Mouse (Mus musculus) cerebellum, adult 2 months (tissue): Measurements from ENCODE around the gene Gm11273. TPM values are rescaled to one million over a fixed set of nuclear protein-coding genes. Genes with fewer than 3 reads are reported as not detected.
"Not testable (repeated sequence)": the region's sequence is repeated elsewhere in the genome, so short reads cannot be mapped to it uniquely, and the experiment has no call there.

Experiments
- DNase-seq, 2 experiments: peaks; one replicate each; pipeline ENCODE4 v3.0.0; 2021
- H3K27ac ChIP-seq: fragments of 200-500 bp; 2 replicates; pipeline ENCODE4 v1.5.1; 2012; ENCODE audit warnings: low read length, control low read depth, inconsistent platforms; ENCODE audit not compliant: insufficient read depth
- H3K27me3 ChIP-seq: fragments of 200-500 bp; 2 replicates; pipeline ENCODE4 v1.6.1; 2012; ENCODE audit warnings: inconsistent platforms, mild to moderate bottlenecking, low read length, moderate library complexity; ENCODE audit not compliant: control insufficient read depth, insufficient read depth
- H3K4me1 ChIP-seq: fragments of 200-500 bp; 2 replicates; pipeline ENCODE4 v1.6.1; 2011; ENCODE audit warnings: low read length; ENCODE audit not compliant: control insufficient read depth, insufficient read depth
- H3K4me3 ChIP-seq: fragments of 200-500 bp; replicated peaks from 2 replicates; pipeline ENCODE3; 2011; ENCODE audit warnings: mild to moderate bottlenecking, low read depth, low read length, control low read depth; ENCODE audit not compliant: insufficient read depth
- CTCF ChIP-seq: fragments of 200-500 bp; IDR thresholded peaks from 2 replicates; pipeline ENCODE4 v1.5.1; 2011; ENCODE audit warnings: low read depth, mild to moderate bottlenecking, control low read depth, low read length, moderate library complexity, borderline replicate concordance; ENCODE audit not compliant: insufficient read depth
- POLR2A ChIP-seq: fragments of 200-500 bp; IDR thresholded peaks from 2 replicates; pipeline ENCODE4 v1.6.1; 2011; ENCODE audit warnings: low read length, control low read depth, borderline replicate concordance; ENCODE audit not compliant: insufficient read depth
- WGBS: fragments of 180-500 bp; shearing (Covaris S2); methylation state at CpG from one replicate; pipeline ENCODE4 v1.1.7; 2018; 5-methylcytosine and 5-hydroxymethylcytosine counted together
- polyA plus RNA-seq: library from polyadenylated mRNA; depleted of rRNA; stranded (reverse); fragments of >200 nt; gene quantifications from 2 replicates; pipeline ENCODE4 v1.2.3, GENCODE M21; 2012; rRNA removed

Gm11273 gene
- polyA plus RNA-seq, 1 experiment = 29.8 TPM

DNA sequence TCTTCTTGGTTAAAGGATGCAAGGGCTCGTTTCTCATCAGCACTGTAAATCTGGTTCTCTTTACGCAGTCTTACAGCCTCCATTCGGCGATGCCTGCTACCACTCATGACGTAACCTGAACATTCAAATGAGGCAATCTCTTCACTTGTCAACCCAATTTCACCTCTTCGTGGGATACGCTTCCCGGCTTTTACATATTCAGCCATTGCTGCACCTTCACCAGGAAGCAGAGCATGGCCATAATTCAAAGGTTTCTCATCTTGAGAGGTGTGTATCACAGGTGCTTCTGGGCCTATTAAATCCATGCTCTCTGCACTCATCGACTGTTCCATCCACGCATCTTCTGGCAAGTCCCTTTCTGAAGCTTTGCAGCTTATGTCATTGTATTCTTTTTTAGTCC is 33.9 kb downstream of the Gm11273 start:
- no peak for DNase-seq
- TF ChIP-seq CTCF (no peak), POLR2A (no peak)
- 90% methylated on average over 10 of the region's 10 CpGs for WGBS
- Histone ChIP-seq H3K27ac (no peak overlapping the region), H3K4me3 (no peak overlapping the region), H3K4me1 (no peaks in the 10 kb centered on the region), H3K27me3 (no peaks in the 10 kb centered on the region; the same call in 1 of the 2 replicates)

DNA sequence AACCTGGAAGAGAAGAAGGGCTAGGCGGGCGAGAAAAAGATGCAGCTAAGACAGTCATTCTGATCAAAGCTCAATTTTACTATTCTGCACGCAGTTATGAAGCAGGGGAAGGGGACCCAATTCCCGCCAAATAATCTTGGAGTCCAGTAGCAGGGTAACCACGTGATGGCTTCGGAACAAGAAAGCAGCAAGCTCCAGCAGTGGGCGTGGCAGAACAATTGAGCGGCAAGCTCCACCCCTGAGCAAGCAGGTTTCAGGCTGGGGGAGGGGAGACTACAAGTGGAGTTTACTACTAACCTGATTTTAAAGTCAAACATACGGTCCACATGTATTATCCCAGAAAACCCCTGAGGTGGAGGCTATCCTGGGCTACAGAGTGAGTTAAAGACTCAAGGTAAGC is 38.7 kb downstream of the Gm11273 start:
- DNase-seq, H3K4me1 ChIP-seq, H3K27ac ChIP-seq, H3K4me3 ChIP-seq, H3K27me3 ChIP-seq: not testable (repeated sequence)
- WGBS = 48% methylated on average over 9 of the region's 9 CpGs

- DNase-seq = no peak
- no peak overlapping the region for H3K4me3 ChIP-seq
- no peak overlapping the region for H3K27ac ChIP-seq
- TF ChIP-seq CTCF (no peak), POLR2A (no peak)
- no peaks in the 10 kb centered on the region for H3K27me3 ChIP-seq
- WGBS = 13% methylated on average over 4 of the region's 4 CpGs
- peaks cover 4% of the 10 kb centered on the region for H3K4me1 ChIP-seq
Measured at GRCm38 (mm10) chr13:21456347-21456746, 44.9 kb downstream of the Gm11273 start.

DNA sequence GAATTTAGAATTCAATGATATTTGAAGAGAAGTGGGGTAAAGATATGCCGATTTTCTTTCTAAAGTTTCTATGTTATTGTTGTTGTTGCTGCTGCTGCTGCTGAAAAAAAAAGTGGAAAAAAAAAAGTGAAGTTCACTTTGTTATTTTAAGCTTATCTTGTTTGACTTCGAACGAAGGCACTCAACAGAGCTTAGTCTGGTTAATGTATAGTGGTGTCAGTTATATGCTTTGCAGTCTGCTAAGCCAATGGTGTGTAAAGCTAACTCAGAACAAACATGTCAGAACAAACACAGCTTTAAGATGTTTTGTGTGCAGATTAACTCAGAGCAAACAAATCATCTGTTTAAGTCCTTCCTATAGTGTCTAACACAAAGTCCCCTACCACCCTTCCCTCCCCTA is 47.1 kb downstream of the Gm11273 start:
- 97% methylated on average over 3 of the region's 3 CpGs for WGBS
- peaks cover 4% of the 10 kb centered on the region for H3K4me1 ChIP-seq
- no peak overlapping the region for H3K27ac ChIP-seq
- DNase-seq = no peak
- H3K27me3 ChIP-seq = no peaks in the 10 kb centered on the region
- TF ChIP-seq POLR2A (no peak), CTCF (no peak)
- no peak overlapping the region for H3K4me3 ChIP-seq

DNA sequence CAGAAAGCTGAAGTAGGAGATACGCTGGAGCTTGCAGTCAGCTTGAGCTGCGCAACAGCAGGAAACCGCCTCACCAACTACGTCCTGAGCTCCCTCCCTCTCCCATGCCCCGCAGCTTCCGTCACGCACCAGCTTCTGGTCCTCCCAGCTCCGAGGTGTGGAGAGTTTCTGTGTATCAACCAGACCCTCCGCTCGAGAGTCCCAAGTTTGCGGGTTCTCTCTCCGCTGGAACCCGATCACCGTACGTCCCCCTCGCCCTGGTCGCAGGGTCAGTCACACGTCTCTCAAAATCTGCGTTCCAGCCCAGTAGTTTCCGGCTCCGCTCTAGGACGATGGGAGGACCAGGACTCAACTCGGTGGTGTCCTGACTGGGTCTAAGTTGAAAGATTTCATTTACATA is 47.8 kb downstream of the Gm11273 start, which contains the start of gene Zscan26:
Zscan26 (minus strand) TSS at position 282 of the 400 bp plus-strand sequence.
- WGBS = under 1% methylated on average over 23 of the region's 23 CpGs
- Histone ChIP-seq H3K27ac (peak within 1 kb of the TSS; percentile 50), H3K4me1 (peaks cover 4% of the 10 kb centered on the region), H3K4me3 (peak within 1 kb of the TSS; percentile 79), H3K27me3 (no peaks in the 10 kb centered on the region)
- TF ChIP-seq CTCF = no peak
- TF ChIP-seq POLR2A = peak; percentile 74
- peak; percentile 87 to 88 for DNase-seq

- no peaks in the 10 kb centered on the region for H3K27me3 ChIP-seq
- H3K27ac ChIP-seq = peak overlapping the region; percentile 50
- 2% methylated on average over 13 of the region's 13 CpGs for WGBS
- peaks cover 4% of the 10 kb centered on the region for H3K4me1 ChIP-seq
- peak overlapping the region; percentile 79 for H3K4me3 ChIP-seq
- TF ChIP-seq POLR2A = no peak
- TF ChIP-seq CTCF = no peak
- DNase-seq = no peak
Measured at GRCm38 (mm10) chr13:21453042-21453441, 48.2 kb downstream of the Gm11273 start.

Other genes starting within 250 kb of the Gm11273 start
- gene Gpx5, start 208.7 kb downstream of the Gm11273 start, polyA plus RNA-seq = not detected in 2 replicates
- 0.25 and 0.33 TPM in 2 replicates for gene Gpx6, start 189.3 kb downstream of the Gm11273 start, polyA plus RNA-seq
- not detected in 2 replicates for gene Olfr1367, start 154.5 kb downstream of the Gm11273 start, polyA plus RNA-seq
- 6.5 and 6.7 TPM in 2 replicates for gene Zscan12, start 138.6 kb downstream of the Gm11273 start, polyA plus RNA-seq
- 45.0 and 47.4 TPM in 2 replicates for gene Zkscan3, start 98.7 kb downstream of the Gm11273 start, polyA plus RNA-seq
- gene Pgbd1, start 60.4 kb downstream of the Gm11273 start, polyA plus RNA-seq = 2.6 and 2.7 TPM in 2 replicates
- 69.3 and 71.9 TPM in 2 replicates for gene Zscan26, start 47.7 kb downstream of the Gm11273 start, polyA plus RNA-seq
- 0.44 and 0.54 TPM in 2 replicates for gene Nkapl, start 32.9 kb downstream of the Gm11273 start, polyA plus RNA-seq
- gene Zkscan4, start 22.5 kb downstream of the Gm11273 start, polyA plus RNA-seq = 3.6 and 4.2 TPM in 2 replicates
- not detected in 2 replicates for gene Gm10065, start 22.0 kb downstream of the Gm11273 start, polyA plus RNA-seq
- gene AK157302, start 6.2 kb downstream of the Gm11273 start, polyA plus RNA-seq = 1.5 and 1.8 TPM in 2 replicates
- 7.5 and 9.8 TPM in 2 replicates for gene Zkscan8, start 29.7 kb upstream of the Gm11273 start, polyA plus RNA-seq
- not detected in 2 replicates for gene Olfr1366, start 41.4 kb upstream of the Gm11273 start, polyA plus RNA-seq
- not detected in 2 replicates for gene Olfr1535, start 58.5 kb upstream of the Gm11273 start, polyA plus RNA-seq
- gene Olfr1364, start 80.3 kb upstream of the Gm11273 start, polyA plus RNA-seq = not detected in 2 replicates
- not detected in 2 replicates for gene Olfr1362, start 112.6 kb upstream of the Gm11273 start, polyA plus RNA-seq
- 0.03 TPM in 1 of 2 replicates, not detected in the other for gene Olfr11, start 141.1 kb upstream of the Gm11273 start, polyA plus RNA-seq
- gene Olfr1361, start 162.0 kb upstream of the Gm11273 start, polyA plus RNA-seq = not detected in 2 replicates
- gene Olfr1360, start 176.0 kb upstream of the Gm11273 start, polyA plus RNA-seq = not detected in 2 replicates
- gene Olfr1359, start 196.7 kb upstream of the Gm11273 start, polyA plus RNA-seq = not detected in 2 replicates
- not detected in 2 replicates for gene Hist1h2bl, start 214.7 kb upstream of the Gm11273 start, polyA plus RNA-seq
- gene Hist1h2ai, start 215.0 kb upstream of the Gm11273 start, polyA plus RNA-seq = 0.84 and 1.5 TPM in 2 replicates
- 2.9 TPM in 1 of 2 replicates, not detected in the other for gene Hist1h3h, start 216.2 kb upstream of the Gm11273 start, polyA plus RNA-seq
- gene Hist1h2bm, start 220.6 kb upstream of the Gm11273 start, polyA plus RNA-seq = not detected in 2 replicates
- 2.4 and 3.6 TPM in 2 replicates for gene Hist1h4j, start 233.6 kb upstream of the Gm11273 start, polyA plus RNA-seq
- gene Hist1h4k, start 249.1 kb upstream of the Gm11273 start, polyA plus RNA-seq = 16.9 and 17.5 TPM in 2 replicates